Mouse (Mus musculus) embryonic stem cell, embryonic (primary cell): Measurements from ENCODE around the gene Ampd2.

Experiments
- CTCF ChIA-PET, 4 experiments: fragments of 300-600 bp in 2 of 4; fragments of 350-600 bp in 2 of 4; sonication (Branson Sonifier 250); formaldehyde crosslinking; loops; one replicate each; lab custom pipeline; 2022; ENCODE audit warnings: inconsistent platforms in 2 of 4; lab: Charles Lee
- POLR2A ChIA-PET, 4 experiments: fragments of 300-600 bp in 2 of 4; fragments of 350-600 bp in 2 of 4; sonication (Branson Sonifier 250); formaldehyde crosslinking; loops; one replicate each; lab custom pipeline; 2022; ENCODE audit warnings: antibody characterized with exemption in 4 of 4, inconsistent platforms in 1 of 4; lab: Charles Lee

Gene Ampd2

GRCm38 (mm10) chr3:108105281-108105680 is 18.8 kb upstream of the Ampd2 start:
- POLR2A ChIA-PET, result interaction anchor here in 2 of 4 experiments (0.8 to 1.9 kb wide), 2 partner anchors 18 to 166 kb away, joined by 3 to 7 read pairs; no protein-coding TSS in a partner anchor
- CTCF ChIA-PET, result no interaction called here

DNA sequence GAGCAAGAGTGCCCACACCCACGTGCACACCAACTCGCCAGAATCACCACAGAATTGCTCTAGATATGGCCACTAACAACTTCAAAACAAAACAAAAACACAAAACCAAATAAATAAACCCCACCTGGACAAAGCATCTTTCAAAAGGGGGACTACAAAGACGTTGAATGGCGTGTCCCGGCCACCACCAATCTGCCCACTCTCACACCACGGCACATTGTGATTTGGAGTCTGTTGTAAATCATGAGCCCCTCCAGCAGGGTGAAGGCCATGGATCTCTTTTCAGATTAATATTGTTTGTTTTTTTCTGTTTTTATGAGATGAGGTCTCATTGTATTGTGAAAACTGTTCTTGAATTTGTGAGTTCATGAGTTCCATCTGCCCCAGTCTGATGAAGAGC is 15.6 kb upstream of the Ampd2 start:
- CTCF ChIA-PET, result no interaction called here
- POLR2A ChIA-PET, result interaction anchor here in 1 of 4 experiments (0.6 to 1.0 kb wide), 2 partner anchors 9 to 34 kb away, joined by 3 to 4 read pairs; partner anchors contain the start of gene Gnat2

GRCm38 (mm10) chr3:108101594-108101993 is 15.1 kb upstream of the Ampd2 start:
- ChIA-PET CTCF (interaction anchor here in 2 of 4 experiments (0.6 kb wide), 3 partner anchors 9 to 581 kb away, joined by 3 to 8 read pairs (median 3); no protein-coding TSS in a partner anchor), POLR2A (interaction anchor here in 1 of 4 experiments (1.0 to 1.5 kb wide), 2 partner anchors 9 to 17 kb away, joined by 3 to 6 read pairs; partner anchors contain the start of gene Gnat2)

GRCm38 (mm10) chr3:108098316-108098715 is 11.9 kb upstream of the Ampd2 start:
- ChIA-PET POLR2A (interaction anchor here in 1 of 4 experiments (1.0 to 2.0 kb wide), 3 partner anchors 11 to 89 kb away, joined by 3 to 4 read pairs (median 3); partner anchors contain the start of gene Ampd2), CTCF (interaction anchor here in 2 of 4 experiments (0.7 to 1.3 kb wide), 2 partner anchors 232 to 463 kb away, joined by 4 to 5 read pairs; no protein-coding TSS in a partner anchor)

GRCm38 (mm10) chr3:108097656-108098055 is 11.2 kb upstream of the Ampd2 start:
- ChIA-PET POLR2A (interaction anchor here in 2 of 4 experiments (1.0 to 3.1 kb wide), 4 partner anchors 11 to 89 kb away, joined by 3 to 14 read pairs (median 4); partner anchors contain the start of gene Ampd2 (in 1 of the 2)), CTCF (interaction anchor here in 1 of 4 experiments (1.3 to 1.7 kb wide), 2 partner anchors 28 to 231 kb away, joined by 3 to 4 read pairs; no protein-coding TSS in a partner anchor)

DNA sequence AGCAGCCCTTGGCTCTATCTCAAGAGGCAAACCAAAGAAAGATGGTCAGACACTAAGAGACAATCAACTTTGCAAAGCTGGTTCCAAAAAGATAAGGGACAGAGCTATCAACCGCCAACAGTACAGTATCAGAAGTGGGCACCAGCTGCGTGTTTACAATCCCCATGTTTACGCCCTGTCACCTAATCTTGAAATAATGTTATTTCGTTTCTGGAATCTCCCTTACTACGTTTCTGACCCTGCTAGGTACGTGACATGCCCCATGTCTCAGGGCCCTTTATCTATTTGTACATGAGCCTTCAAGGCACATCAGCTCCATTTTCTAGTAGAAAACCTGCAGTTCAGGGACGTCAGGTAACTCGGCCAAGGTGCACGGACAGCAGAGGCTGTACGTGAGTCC is 10.3 kb upstream of the Ampd2 start:
- CTCF ChIA-PET, result interaction anchor here in 1 of 4 experiments (1.7 kb wide), 1 partner anchor 27 kb away, joined by 3 read pairs; no protein-coding TSS in a partner anchor
- POLR2A ChIA-PET, result interaction anchor here in 2 of 4 experiments (0.8 to 3.1 kb wide), 8 partner anchors 9 to 50 kb away, joined by 3 to 14 read pairs (median 4); partner anchors contain the start of gene Gnai3 (in 2 of the 2)

- POLR2A ChIA-PET, result interaction anchor here in 3 of 4 experiments (0.8 to 3.1 kb wide), 11 partner anchors 9 to 50 kb away, joined by 3 to 14 read pairs (median 3); partner anchors contain the start of gene Gnai3 (in 2 of the 3)
- CTCF ChIA-PET, result interaction anchor here in 1 of 4 experiments (0.6 to 1.7 kb wide), 3 partner anchors 10 to 184 kb away, joined by 3 to 5 read pairs (median 5); partner anchors contain the start of gene Ampd2
These were observed 9.8 kb upstream of the Ampd2 start for GRCm38 (mm10) chr3:108096226-108096625.

GRCm38 (mm10) chr3:108094976-108095760 is 8.7 kb upstream of the Ampd2 start:
- CTCF ChIA-PET, result interaction anchor here in 2 of 4 experiments (0.5 to 0.6 kb wide), 2 partner anchors 164 to 545 kb away, joined by 3 to 5 read pairs; partner anchors contain the start of gene Gstm7 (in 1 of the 2)
- POLR2A ChIA-PET, result interaction anchor here in 3 of 4 experiments (1.1 to 3.1 kb wide), 7 partner anchors 8 to 51 kb away, joined by 3 to 14 read pairs (median 3); partner anchors contain the start of gene Gnai3 (in 1 of the 3)

DNA sequence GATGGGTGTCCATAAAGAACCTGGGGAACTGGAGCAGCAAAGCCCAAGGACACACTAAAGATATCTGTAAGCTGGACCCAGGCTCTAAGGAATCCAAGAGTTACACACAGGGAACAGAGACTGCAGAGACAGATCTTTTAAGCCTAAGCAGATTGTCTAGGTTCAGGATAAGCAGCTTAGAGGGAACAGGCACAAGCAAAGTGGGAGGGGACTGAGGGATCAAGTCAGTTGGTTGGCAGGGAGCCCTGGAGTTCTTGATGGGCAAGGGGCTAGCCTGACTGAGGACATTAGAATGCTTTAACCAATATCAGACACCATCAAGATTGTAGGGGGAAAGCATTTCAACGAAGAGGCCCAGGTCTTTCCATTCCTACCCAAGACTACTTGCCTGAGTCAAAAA is 7.7 kb upstream of the Ampd2 start:
- POLR2A ChIA-PET, result interaction anchor here in 1 of 4 experiments (1.3 kb wide), 1 partner anchor 77 kb away, joined by 3 read pairs; no protein-coding TSS in a partner anchor

DNA sequence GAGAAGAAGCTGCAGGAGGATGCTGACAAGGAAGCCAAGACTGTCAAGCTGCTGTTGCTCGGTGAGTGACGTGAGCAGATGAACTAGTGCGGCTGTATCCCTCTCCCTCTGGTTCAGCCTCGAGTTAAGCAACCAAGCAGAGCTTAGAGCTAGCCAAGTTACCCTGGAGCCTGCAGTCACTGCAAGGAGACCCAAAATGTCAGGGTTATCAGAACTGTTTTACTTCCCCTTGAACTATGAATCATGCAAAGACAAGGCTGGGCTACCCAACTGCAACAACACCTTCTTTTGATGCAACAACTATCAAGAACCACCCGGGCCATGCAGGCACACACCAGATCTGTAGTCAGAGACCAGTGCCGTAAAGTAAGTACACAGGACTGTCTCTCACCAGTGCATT is 6.9 kb upstream of the Ampd2 start:
- ChIA-PET POLR2A (interaction anchor here in 2 of 4 experiments (0.9 to 1.5 kb wide), 4 partner anchors 8 to 76 kb away, joined by 3 to 4 read pairs (median 3); partner anchors contain the start of gene Gnai3 (in 1 of the 2)), CTCF (interaction anchor here in 1 of 4 experiments (0.6 to 1.1 kb wide), 3 partner anchors 8 to 162 kb away, joined by 3 to 6 read pairs (median 3); partner anchors contain the start of gene Gstm7)

More for the DNA sequence above, 7.7 kb upstream of the Ampd2 start:
- CTCF ChIA-PET, result no interaction called here

- ChIA-PET POLR2A (interaction anchor here in 3 of 4 experiments (0.6 to 1.5 kb wide), 8 partner anchors 9 to 161 kb away, joined by 3 to 5 read pairs (median 3); partner anchors contain the start of genes Gnai3 (in 1 of the 3), Gstm1 (in 1 of the 3) and Gstm7 (in 1 of the 3)), CTCF (interaction anchor here in 2 of 4 experiments (0.6 to 1.1 kb wide), 4 partner anchors 9 to 501 kb away, joined by 3 to 6 read pairs (median 3); partner anchors contain the start of gene Gstm7 (in 1 of the 2))
These were observed 6.2 kb upstream of the Ampd2 start, which contains the start of gene Gnat2 for GRCm38 (mm10) chr3:108092536-108093115. Gene Gnat2 (plus strand): TSS chr3:108092789.

GRCm38 (mm10) chr3:108092030-108092429 is 5.6 kb upstream of the Ampd2 start:
- CTCF ChIA-PET, result interaction anchor here in 1 of 4 experiments (1.1 kb wide), 1 partner anchor 17 kb away, joined by 6 read pairs; no protein-coding TSS in a partner anchor

DNA sequence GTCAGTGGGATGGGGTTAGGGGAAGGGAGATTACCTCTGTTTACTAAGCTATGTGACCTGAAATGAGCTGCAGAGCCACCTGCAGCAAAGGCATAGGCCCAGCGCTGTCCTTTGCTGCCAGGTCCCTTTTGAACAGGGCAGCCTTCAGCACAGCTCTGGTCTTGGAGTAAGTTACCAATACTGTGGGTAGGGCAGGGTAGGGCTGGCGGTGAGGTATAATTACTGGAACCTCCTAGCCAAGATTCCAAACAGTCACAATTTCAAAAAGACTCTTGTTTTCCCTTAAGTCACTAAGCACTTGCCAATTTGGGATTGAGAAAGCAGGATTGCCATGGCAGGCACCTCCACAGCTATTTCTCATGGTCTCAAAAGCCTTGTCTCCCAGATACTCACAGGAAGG is 4.1 kb upstream of the Ampd2 start:
- ChIA-PET POLR2A (interaction anchor here in 2 of 4 experiments (0.7 to 2.0 kb wide), 3 partner anchors 12 to 55 kb away, joined by 3 to 5 read pairs (median 3); partner anchors contain the start of gene Gnai3 (in 1 of the 2)), CTCF (interaction anchor here in 1 of 4 experiments (0.7 to 1.5 kb wide), 2 partner anchors 9 to 110 kb away, joined by 3 read pairs; partner anchors contain the start of gene Cyb561d1)

More at GRCm38 (mm10) chr3:108092030-108092429, 5.6 kb upstream of the Ampd2 start:
- POLR2A ChIA-PET, result interaction anchor here in 2 of 4 experiments (0.9 to 1.5 kb wide), 3 partner anchors 8 to 74 kb away, joined by 3 to 4 read pairs (median 3); partner anchors contain the start of genes Gnai3 (in 1 of the 2) and Gstm1 (in 1 of the 2)

DNA sequence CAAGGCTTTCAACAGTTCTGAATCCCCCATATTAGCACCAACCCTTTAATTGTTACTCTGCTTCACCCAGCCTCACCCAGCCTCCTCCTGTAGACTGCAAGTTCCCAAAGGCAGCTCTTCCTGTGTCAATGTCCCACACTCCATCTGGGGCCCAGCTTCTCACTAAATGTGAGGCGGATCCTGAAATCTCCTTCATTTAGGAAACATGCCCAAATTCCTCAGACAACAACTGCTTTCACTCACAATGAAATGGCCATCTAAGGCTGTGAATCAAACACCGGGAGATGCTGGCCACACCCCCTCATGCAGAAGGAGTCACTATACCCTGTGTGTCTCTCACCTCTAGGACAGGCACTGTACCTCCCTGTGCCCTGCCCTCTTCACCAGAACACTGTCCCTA is 3.5 kb upstream of the Ampd2 start:
- POLR2A ChIA-PET, result interaction anchor here in 2 of 4 experiments (0.6 to 2.0 kb wide), 5 partner anchors 13 to 459 kb away, joined by 3 to 5 read pairs (median 3); partner anchors contain the start of gene Gm10961 (in 1 of the 2)
- CTCF ChIA-PET, result interaction anchor here in 2 of 4 experiments (0.5 to 1.5 kb wide), 3 partner anchors 9 to 111 kb away, joined by 3 to 4 read pairs (median 3); partner anchors contain the start of gene Cyb561d1 (in 1 of the 2)

DNA sequence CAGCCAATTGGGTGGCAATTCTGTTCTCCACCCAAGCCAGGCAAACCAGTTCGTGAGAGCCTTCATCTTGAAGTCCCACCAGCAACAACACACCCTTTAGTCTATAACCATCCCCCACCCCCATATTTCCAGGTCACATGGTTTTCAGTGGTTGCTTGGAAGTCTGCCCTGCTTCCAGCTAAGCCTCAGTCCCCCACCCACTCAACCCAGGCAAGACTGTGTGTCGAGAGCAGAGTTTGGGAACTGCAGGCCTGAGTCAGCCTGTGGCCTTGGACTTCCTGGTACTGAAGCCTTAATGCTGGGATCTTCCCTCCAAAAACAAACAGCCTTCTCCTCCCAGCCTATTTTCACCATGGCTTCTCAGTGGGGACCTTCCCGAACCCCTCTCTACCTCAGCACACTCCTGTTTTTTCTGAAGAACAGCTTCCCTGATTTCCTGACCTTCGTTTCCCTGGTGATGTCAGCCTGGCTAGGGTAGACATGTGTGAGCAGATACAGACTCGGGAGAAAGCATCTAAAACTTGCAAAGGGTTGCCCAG is 2.5 kb upstream of the Ampd2 start:
- POLR2A ChIA-PET, result interaction anchor here in 2 of 4 experiments (0.7 to 2.0 kb wide), 4 partner anchors 21 to 157 kb away, joined by 3 to 5 read pairs (median 4); partner anchors contain the start of gene Gstm7 (in 2 of the 2)
- CTCF ChIA-PET, result no interaction called here

GRCm38 (mm10) chr3:108087329-108087728 is 878 bp upstream of the Ampd2 start:
- ChIA-PET CTCF (interaction anchor here in 1 of 4 experiments (1.6 kb wide), 1 partner anchor 144 kb away, joined by 4 read pairs; the partner anchor contains the start of gene Gstm6), POLR2A (interaction anchor here in 3 of 4 experiments (0.6 to 3.9 kb wide), 23 partner anchors 8 to 1194 kb away, joined by 3 to 29 read pairs (median 4); partner anchors contain the start of genes Gnai3 (in 2 of the 3), Gstm7 (in 2 of the 3), Cyb561d1 (in 1 of the 3) and Gstm3 (in 1 of the 3))
